ENCODE assay signal across 12 mouse cellular contexts in genomic region chr9:79213364-79213763, GRCm38 (mm10).
DNase-seq lines count a peak whose midpoint lies in the region; ATAC-seq and TF ChIP-seq lines count a peak whose summit lies in the region.
"Had no signal": no experiment of that assay in that cellular context is flagged by ENCODE, and none has a peak within 500 bp of the region (broad histone marks: within the 10 kb centered on the region; RNA-seq: fewer than 3 reads in every experiment).

No protein-coding gene starts in this region.

- no peak overlapping the region for H3K27ac ChIP-seq in lung, embryonic 15.5 days
- H3K27ac ChIP-seq in kidney, postnatal 0 days = no peak overlapping the region
- H3K27ac ChIP-seq: hindbrain, embryonic 15.5 days had no signal

- TF ChIP-seq CTCF in kidney, postnatal 0 days (IDR thresholded peaks at IDR 0.05; ENCODE audit: low read depth) = no peak

- ATAC-seq in lung, embryonic 15.5 days (ENCODE audit: borderline replicate concordance, extremely low read depth, low FRiP score, low TSS enrichment) = peak; percentile 69; the same call in 1 of the 2 replicates
- ATAC-seq in kidney, postnatal 0 days (replicated peaks; ENCODE audit: low FRiP score, low read depth) = no peak

- no peaks in the 10 kb centered on the region for H3K9me3 ChIP-seq in lung, embryonic 15.5 days
- H3K9me3 ChIP-seq in kidney, postnatal 0 days (replicated peaks; ENCODE audit: low read length) = no peaks in the 10 kb centered on the region
- H3K9me3 ChIP-seq: G1E; hindbrain, embryonic 15.5 days had no signal

- no peak overlapping the region for H3ac ChIP-seq in myocyte (ENCODE audit: control insufficient read depth, insufficient read length)

- H3K36me3 ChIP-seq in lung, embryonic 15.5 days = no peaks in the 10 kb centered on the region
- H3K36me3 ChIP-seq in kidney, postnatal 0 days (ENCODE audit: insufficient read depth, low read length) = no peaks in the 10 kb centered on the region
- H3K36me3 ChIP-seq in myocyte (ENCODE audit: control insufficient read depth, insufficient read depth) = no peaks in the 10 kb centered on the region
- H3K36me3 ChIP-seq: G1E; hindbrain, embryonic 15.5 days had no signal

- no peaks in the 10 kb centered on the region for H3K27me3 ChIP-seq in lung, embryonic 15.5 days
- no peaks in the 10 kb centered on the region for H3K27me3 ChIP-seq in kidney, postnatal 0 days (ENCODE audit: insufficient read depth, low read length)
- H3K27me3 ChIP-seq in myocyte (ENCODE audit: control insufficient read depth, insufficient read depth, insufficient read length) = no peaks in the 10 kb centered on the region
- H3K27me3 ChIP-seq: hindbrain, embryonic 15.5 days had no signal

- no peaks in the 10 kb centered on the region for H3K79me2 ChIP-seq in myocyte (ENCODE audit: control insufficient read depth, insufficient read depth)

- H3K4me1 ChIP-seq in lung, embryonic 15.5 days = no peaks in the 10 kb centered on the region
- no peaks in the 10 kb centered on the region for H3K4me1 ChIP-seq in kidney, postnatal 0 days (replicated peaks; ENCODE audit: insufficient read depth, low read length)
- H3K4me1 ChIP-seq: hindbrain, embryonic 15.5 days had no signal

- no peak overlapping the region for H3K4me2 ChIP-seq in lung, embryonic 15.5 days
- no peak overlapping the region for H3K4me2 ChIP-seq in kidney, postnatal 0 days (ENCODE audit: low read length)
- H3K4me2 ChIP-seq in myocyte (ENCODE audit: low read depth) = no peak overlapping the region
- H3K4me2 ChIP-seq: hindbrain, embryonic 15.5 days had no signal

- 32% methylated on average over 6 of the region's 6 CpGs for WGBS in lung, embryonic 15.5 days
- 19% methylated on average over 6 of the region's 6 CpGs for WGBS in kidney, postnatal 0 days

- no peak overlapping the region for H3K9ac ChIP-seq in lung, embryonic 15.5 days
- H3K9ac ChIP-seq in kidney, postnatal 0 days (ENCODE audit: low read depth, low read length) = no peak overlapping the region
- H3K9ac ChIP-seq: hindbrain, embryonic 15.5 days had no signal

- no peak overlapping the region for H3K4me3 ChIP-seq in lung, embryonic 15.5 days
- H3K4me3 ChIP-seq in kidney, postnatal 0 days (replicated peaks; ENCODE audit: low read depth, low read length) = no peak overlapping the region
- H3K4me3 ChIP-seq in myocyte = no peak overlapping the region
- H3K4me3 ChIP-seq: hindbrain, embryonic 15.5 days had no signal

- no peak for DNase-seq in lung, adult 18-20 months
- DNase-seq in adrenal gland, postnatal 14 days = peak; percentile 15
- DNase-seq in kidney, postnatal 0 days (ENCODE audit: low spot score) = peak; percentile 37
- no peak for DNase-seq in c-Kit-positive CD71-positive TER-119-positive erythroid progenitor cells, embryonic 14.5 days (ENCODE audit: low spot score)
- no peak for DNase-seq in gastrocnemius, postnatal 25 days
- no peak for DNase-seq in cerebellum, adult 18-20 months
- DNase-seq: right cerebral cortex, postnatal 25 days; thymus, postnatal 14 days had no signal

- TF ChIP-seq POLR2A in myocyte (IDR thresholded peaks at IDR 0.05; ENCODE audit: insufficient read length, low read depth) = no peak

TF ChIP-seq in myocyte, 11 proteins besides CTCF, POLR2A, EP300 and RAD21:
- no peak for TF ChIP-seq USF1 (IDR thresholded peaks at IDR 0.05; ENCODE audit: low read depth)
- no peak for TF ChIP-seq E2F4 (IDR thresholded peaks at IDR 0.05; ENCODE audit: insufficient read depth)
- no peak for TF ChIP-seq TCF12 (IDR thresholded peaks at IDR 0.05; ENCODE audit: insufficient read depth, poor library complexity, severe bottlenecking)
- TF ChIP-seq POLR2AphosphoS2 (IDR thresholded peaks at IDR 0.05; ENCODE audit: insufficient read length, low read depth) = no peak
- peak; percentile 89 for TF ChIP-seq CEBPB (IDR thresholded peaks at IDR 0.05; ENCODE audit: insufficient read depth, poor library complexity, severe bottlenecking)

Comparison
In these comparisons a context has a peak if more than half of its experiments do, and no peak if none do; other contexts are left out.
1. DNase-seq: peak in adrenal gland, postnatal 14 days (single experiment) and kidney, postnatal 0 days (single experiment); none in lung, adult 18-20 months (0 of 2), c-Kit-positive CD71-positive TER-119-positive erythroid progenitor cells, embryonic 14.5 days (single experiment), gastrocnemius, postnatal 25 days (single experiment) and cerebellum, adult 18-20 months (0 of 2).